Mouse (Mus musculus) forelimb bud, embryonic 11.5 days (tissue): Measurements from ENCODE around the gene Gli2.

Source experiments
- DNase-seq: peaks from one replicate; pipeline ENCODE4 v3.0.0-alpha.2; 2012; ENCODE audit warnings: low read depth, low spot score

Gli2 gene

DNA sequence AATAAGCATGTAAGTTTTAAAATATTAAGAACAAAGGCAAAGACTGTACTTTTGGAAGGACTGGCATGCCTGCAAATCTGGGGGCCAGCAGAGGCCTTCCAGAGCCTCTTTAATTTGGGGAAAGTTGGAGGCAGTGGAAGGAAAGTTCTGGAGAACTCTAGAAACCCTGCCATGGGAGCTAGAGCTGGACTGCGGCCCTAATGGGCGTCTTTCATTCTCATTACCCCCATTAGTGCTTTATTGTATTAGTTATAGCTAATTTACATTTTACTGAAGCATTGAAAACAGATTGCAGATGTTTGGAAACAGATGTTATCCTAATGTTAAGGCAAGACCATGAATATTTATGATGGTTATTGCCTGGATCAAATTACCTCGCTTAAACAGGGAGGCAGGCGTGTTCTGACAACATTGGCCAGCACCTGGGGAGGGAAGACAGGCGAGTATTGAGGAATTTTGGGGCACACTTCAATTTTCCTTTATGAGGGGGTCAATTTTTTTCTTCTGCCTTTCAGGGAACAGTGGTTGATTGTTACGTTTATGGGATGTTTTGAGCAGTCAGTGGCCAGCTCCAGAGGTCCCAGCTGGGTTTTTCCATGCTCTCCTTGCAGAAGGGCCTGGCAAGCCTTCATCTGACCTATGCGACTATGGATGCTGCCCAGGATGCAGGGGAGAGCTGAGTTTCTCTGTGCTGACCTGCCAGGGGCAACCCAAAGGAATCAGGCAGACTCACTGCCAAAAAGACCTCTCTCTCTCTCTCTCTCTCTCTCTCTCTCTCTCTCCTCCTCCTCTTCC lies 253.9 kb downstream of the Gli2 start:
- peak; percentile 53 for DNase-seq

GRCm38 (mm10) chr1:118795415-118796167 lies 257.8 kb downstream of the Gli2 start:
- no peak for DNase-seq

- no peak for DNase-seq
These were observed 263.5 kb downstream of the Gli2 start for GRCm38 (mm10) chr1:118789871-118790270.

GRCm38 (mm10) chr1:118789468-118789867 lies 264.0 kb downstream of the Gli2 start:
- no peak for DNase-seq

GRCm38 (mm10) chr1:118788813-118789212 lies 264.6 kb downstream of the Gli2 start:
- no peak for DNase-seq

- DNase-seq: no peak
These were observed 265.9 kb downstream of the Gli2 start for GRCm38 (mm10) chr1:118787486-118787885.
